Mouse (Mus musculus) megakaryocyte, embryonic 14.5 days (primary cell): ENCODE measurements around the gene Pigs. TPM values are rescaled to one million over a fixed set of nuclear protein-coding genes. Genes with fewer than 3 reads are reported as not detected.

Experiments
- H3K27me3 ChIP-seq: replicated peaks from 2 replicates; pipeline ENCODE3; 2012; ENCODE audit warnings: inconsistent platforms
- H3K36me3 ChIP-seq: replicated peaks from 2 replicates; pipeline ENCODE3; 2012; ENCODE audit warnings: low read length, inconsistent platforms, mixed read lengths
- H3K4me1 ChIP-seq: 2 replicates; pipeline ENCODE4 v1.6.1; 2012; ENCODE audit warnings: inconsistent platforms
- H3K4me3 ChIP-seq: replicated peaks from 2 replicates; pipeline ENCODE3; 2012; ENCODE audit warnings: moderate library complexity, mild to moderate bottlenecking, inconsistent platforms
- H3K9me3 ChIP-seq: 2 replicates; pipeline ENCODE4 v1.6.1; 2012; ENCODE audit warnings: inconsistent platforms
- FLI1 ChIP-seq: IDR thresholded peaks from 2 replicates; pipeline ENCODE4 v1.6.1; 2012; ENCODE audit warnings: low read length, inconsistent platforms, mixed read lengths
- GATA1 ChIP-seq: IDR thresholded peaks from 3 replicates; pipeline ENCODE4 v1.6.1; 2012; ENCODE audit warnings: mixed read lengths, low read length, inconsistent platforms, borderline replicate concordance
- polyA plus RNA-seq: library from polyadenylated mRNA; stranded (reverse); fragments of >175 nt; gene quantifications from 2 replicates; pipeline ENCODE4 v1.2.3, GENCODE M21; 2012; ENCODE audit warnings: low replicate concordance; ENCODE audit not compliant: insufficient read depth

The Pigs gene
- polyA plus RNA-seq, 1 experiment, result 73.7 TPM

DNA sequence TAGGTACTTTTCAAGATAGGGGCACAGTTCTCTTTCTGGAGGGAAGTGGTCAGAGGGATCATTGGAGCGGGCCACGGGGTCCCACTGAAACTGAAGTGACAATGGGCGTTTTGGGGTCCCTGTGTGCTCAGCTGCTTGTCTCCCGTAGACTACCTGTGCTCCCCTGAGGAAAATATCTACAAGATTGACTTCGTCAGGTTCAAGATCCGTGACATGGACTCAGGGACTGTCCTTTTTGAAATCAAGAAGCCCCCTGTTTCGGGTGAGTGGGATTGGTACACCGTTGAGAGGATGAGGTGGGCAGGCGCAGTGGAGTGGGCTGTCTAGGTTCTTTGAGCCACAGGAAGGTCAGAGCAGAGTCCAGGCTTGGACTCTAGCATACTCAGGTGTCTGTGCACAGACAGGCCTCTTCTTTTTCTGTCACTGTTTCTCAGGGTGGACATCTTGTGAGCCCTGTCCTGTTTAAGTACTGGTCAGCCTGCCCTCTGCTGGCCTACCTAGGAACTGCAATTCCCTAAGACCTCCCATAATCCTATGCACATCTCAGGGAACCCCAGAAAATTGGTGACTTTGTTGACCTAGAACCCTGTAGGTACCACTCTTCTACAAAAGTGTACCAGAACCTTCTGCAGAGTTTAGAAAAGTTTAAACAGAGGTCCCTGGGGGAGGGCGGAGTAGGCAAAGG lies 19.0 kb downstream of the Pigs start:
- Histone ChIP-seq H3K9me3 (no peaks in the 10 kb centered on the region), H3K36me3 (peaks cover 60% of the 10 kb centered on the region), H3K4me1 (peaks cover 76% of the 10 kb centered on the region), H3K4me3 (peak overlapping the region; percentile 98), H3K27me3 (no peaks in the 10 kb centered on the region)
- TF ChIP-seq GATA1, result no peak
- no peak for TF ChIP-seq FLI1

DNA sequence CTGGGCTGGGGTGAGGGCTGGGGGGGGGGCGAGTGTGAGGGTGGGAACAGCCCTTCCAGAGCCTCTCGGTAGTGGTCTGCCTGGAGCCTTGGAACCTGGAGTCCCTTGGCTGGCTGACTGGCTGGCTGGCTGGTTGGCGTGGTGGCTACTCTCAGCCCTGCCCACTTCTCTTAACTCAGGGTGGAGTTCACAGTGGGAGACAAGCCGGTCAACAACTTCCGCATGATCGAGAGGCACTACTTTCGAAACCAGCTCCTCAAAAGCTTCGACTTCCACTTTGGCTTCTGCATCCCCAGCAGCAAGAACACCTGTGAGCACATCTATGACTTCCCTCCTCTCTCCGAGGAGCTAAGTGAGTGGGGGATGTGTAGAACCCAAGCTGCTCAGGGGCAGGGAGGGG lies 19.7 kb downstream of the Pigs start:
- Histone ChIP-seq H3K27me3 (no peaks in the 10 kb centered on the region), H3K4me3 (no peak overlapping the region), H3K9me3 (no peaks in the 10 kb centered on the region), H3K4me1 (peaks cover 75% of the 10 kb centered on the region), H3K36me3 (peaks cover 58% of the 10 kb centered on the region)
- TF ChIP-seq GATA1 (no peak), FLI1 (no peak)

DNA sequence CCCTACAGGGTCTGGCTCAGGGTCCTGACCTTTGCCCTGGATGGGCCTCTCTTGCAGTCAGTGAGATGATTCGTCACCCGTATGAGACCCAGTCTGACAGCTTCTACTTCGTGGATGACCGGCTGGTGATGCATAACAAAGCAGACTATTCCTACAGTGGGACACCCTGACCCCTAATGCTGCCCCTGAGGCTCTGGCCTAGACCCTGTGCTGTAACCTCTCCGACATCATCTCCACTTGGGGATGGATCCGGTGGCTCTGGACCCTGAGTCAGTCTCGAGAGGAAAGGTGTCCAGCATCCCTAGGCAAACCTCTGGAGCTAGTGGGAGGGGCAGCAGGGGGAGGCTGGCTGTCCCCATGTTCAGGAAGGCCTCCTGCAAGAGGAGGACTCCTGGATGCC lies 20.3 kb downstream of the Pigs start:
- no peaks in the 10 kb centered on the region for H3K9me3 ChIP-seq
- peak overlapping the region; percentile 4 for H3K4me3 ChIP-seq
- H3K27me3 ChIP-seq, result no peaks in the 10 kb centered on the region
- H3K36me3 ChIP-seq, result peaks cover 58% of the 10 kb centered on the region
- H3K4me1 ChIP-seq, result peaks cover 78% of the 10 kb centered on the region
- TF ChIP-seq FLI1 (no peak), GATA1 (no peak)

DNA sequence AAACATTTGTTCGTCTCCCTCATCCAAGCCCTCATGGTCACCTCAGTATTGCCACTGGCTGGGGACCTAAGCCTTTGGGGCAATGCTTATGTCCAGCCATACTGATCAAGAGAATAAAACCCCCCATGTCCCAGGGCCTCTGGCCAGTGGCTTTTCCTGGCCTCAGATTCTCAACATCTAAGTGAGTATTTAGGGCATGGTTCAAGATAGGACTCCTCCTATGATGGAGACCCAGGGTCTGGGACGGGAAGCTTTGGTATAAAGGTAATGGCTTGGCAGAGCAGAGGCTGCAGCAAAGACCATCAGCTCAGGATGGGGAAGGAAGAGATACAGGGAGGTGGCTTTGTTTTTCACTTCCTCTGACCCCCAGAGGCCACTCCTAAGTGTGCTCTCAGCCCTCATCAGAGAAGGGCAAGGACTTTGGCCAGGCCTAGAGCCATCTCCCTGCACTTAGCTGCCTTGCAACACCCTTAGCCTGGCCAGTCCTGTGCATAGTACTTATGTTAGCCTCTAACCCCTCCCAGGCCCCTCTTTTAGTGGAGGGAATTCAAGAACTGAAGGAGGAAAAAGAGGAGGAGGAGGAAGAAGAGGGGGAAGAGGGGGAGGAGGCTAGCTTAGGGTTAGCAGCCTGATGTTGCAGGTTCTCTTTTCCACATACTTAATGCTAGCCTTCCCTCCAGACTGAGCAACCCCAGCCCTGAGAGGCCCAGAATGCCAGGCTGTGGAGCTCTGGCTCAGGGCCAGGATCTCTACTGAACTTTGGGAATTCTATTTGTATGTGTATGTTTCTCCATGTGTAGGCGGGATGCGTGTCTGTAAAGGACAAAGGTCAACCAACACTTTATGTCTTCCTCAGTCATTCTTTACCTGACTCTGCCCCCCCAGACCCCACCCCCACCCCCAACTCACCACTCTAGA lies 21.5 kb downstream of the Pigs start:
- Histone ChIP-seq H3K36me3 (peaks cover 55% of the 10 kb centered on the region), H3K4me1 (peaks cover 73% of the 10 kb centered on the region), H3K4me3 (no peak overlapping the region), H3K9me3 (no peaks in the 10 kb centered on the region), H3K27me3 (no peaks in the 10 kb centered on the region)
- TF ChIP-seq FLI1, result no peak
- TF ChIP-seq GATA1, result no peak

DNA sequence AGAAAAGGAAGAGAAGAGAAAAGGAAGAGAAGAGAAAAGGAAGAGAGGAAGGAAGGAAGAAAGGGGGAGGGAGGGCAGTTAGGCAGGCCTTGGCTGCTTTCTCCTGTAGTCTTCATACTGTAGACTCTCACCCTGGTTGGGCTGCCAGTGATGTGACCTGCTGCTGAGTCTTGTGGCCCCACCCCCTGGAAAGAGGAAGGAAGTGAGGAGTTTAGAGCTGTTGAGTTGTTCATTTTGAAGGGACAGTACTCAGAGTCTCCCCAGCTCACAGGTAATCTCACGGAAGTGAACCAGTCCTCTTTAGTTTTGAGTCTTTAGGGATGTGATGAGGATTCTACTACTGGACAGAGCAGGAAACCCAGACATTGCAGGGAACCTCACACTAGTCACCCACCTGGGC lies 24.9 kb downstream of the Pigs start:
- no peaks in the 10 kb centered on the region for H3K9me3 ChIP-seq
- H3K4me3 ChIP-seq, result no peak overlapping the region
- H3K27me3 ChIP-seq, result no peaks in the 10 kb centered on the region
- peaks cover 24% of the 10 kb centered on the region for H3K36me3 ChIP-seq
- H3K4me1 ChIP-seq, result peaks cover 50% of the 10 kb centered on the region
- TF ChIP-seq FLI1 (no peak), GATA1 (no peak)

DNA sequence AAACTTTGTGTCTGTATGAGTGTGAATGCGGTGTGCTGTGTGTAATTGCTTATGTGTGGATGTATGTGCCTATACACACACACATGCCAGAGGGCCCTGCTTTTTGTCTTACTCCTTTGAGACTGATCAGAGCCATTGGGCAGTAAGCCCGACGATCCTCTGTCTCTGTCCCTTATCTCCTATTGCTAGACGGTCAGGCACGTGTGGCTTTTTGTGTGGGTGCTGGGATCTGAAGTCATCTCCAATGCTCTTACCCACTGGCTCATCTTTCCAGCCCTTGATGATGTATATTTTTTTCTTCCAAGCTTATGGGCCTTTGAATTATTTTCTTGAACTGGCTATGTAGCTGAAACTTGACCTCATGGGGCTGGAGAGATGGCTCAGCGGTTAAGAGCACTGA lies 26.7 kb downstream of the Pigs start:
- Histone ChIP-seq H3K27me3 (no peaks in the 10 kb centered on the region), H3K4me1 (peaks cover 43% of the 10 kb centered on the region), H3K9me3 (no peaks in the 10 kb centered on the region), H3K36me3 (peaks cover 6% of the 10 kb centered on the region), H3K4me3 (no peak overlapping the region)
- TF ChIP-seq FLI1 (no peak), GATA1 (no peak)

DNA sequence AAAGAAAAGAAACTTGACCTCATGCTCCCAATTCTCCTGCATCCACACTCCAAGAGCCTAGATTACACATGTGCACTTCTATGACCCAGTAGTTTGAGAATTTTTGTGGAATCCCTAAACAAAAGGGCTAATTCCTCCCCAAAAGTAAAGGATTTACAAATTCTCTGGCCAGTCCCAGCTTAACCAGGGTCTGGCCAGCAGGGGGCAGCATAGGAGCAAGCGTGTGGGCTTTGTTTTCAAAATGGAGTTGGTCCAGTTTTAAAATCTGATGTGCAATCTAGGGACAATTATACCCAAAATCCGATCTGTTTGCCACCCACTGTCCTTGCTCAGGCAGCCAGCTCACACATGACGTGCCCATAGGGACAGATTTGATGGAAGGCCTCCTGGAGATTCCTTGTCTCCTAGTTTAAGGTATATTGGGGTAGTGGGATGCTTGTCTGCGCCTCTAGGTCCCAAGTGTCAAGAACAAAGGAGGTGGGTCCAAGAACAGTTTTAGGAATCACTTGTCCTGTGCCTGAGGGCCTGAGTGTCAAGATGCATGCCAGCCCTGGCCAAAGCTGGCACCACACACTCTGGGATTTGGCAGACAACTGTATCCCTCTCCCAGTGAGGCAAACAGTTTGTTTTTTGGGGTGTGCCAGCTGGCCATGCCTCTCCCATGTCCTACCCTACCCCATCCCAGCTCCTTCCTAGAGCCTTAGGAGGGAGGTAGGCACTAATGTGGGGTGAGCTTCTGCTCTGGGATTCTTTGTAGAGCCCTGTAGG lies 27.4 kb downstream of the Pigs start:
- peaks cover 43% of the 10 kb centered on the region for H3K4me1 ChIP-seq
- no peak for TF ChIP-seq GATA1
- TF ChIP-seq FLI1, result no peak

DNA sequence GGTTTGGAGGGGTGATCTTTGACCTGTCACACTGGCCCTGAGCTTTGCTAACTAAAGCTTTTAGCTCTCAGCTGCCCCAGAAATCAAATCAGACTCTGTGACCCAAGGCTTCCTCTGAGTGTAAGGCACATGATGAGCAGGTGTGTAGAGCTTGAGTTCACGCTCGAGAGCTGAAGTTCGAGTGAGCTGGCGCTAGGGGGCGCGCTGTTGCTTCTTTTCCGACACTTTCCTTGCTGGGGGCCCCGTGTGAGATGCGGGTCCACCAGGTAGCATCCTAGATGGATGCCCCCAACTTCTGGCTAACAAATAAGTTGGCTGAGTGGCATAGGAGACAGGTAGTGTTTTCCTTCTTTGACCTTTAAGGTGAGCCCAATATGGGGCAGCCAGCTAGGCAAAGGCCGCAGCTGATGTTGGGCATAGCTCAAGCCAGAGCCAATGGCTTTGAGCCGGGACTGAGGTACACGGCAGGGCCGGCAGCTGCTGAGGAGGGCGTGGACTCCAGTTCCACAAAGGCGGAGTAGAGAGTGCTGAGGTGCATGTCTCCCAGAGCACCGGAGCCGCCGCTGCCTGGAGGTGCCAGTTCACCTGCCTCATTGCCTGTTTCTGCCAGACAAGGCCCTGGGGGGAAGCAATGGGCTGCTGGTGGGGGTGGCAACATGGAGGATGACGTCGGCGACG lies 30.3 kb downstream of the Pigs start:
- no peak for TF ChIP-seq GATA1
- no peak for TF ChIP-seq FLI1
- peaks cover 17% of the 10 kb centered on the region for H3K27me3 ChIP-seq
- no peaks in the 10 kb centered on the region for H3K36me3 ChIP-seq
- no peaks in the 10 kb centered on the region for H3K9me3 ChIP-seq
- H3K4me3 ChIP-seq, result no peak overlapping the region
- peaks cover 40% of the 10 kb centered on the region for H3K4me1 ChIP-seq

More for the DNA sequence above, 27.4 kb downstream of the Pigs start:
- no peak overlapping the region for H3K4me3 ChIP-seq
- H3K9me3 ChIP-seq, result no peaks in the 10 kb centered on the region
- no peaks in the 10 kb centered on the region for H3K27me3 ChIP-seq
- H3K36me3 ChIP-seq, result no peaks in the 10 kb centered on the region

DNA sequence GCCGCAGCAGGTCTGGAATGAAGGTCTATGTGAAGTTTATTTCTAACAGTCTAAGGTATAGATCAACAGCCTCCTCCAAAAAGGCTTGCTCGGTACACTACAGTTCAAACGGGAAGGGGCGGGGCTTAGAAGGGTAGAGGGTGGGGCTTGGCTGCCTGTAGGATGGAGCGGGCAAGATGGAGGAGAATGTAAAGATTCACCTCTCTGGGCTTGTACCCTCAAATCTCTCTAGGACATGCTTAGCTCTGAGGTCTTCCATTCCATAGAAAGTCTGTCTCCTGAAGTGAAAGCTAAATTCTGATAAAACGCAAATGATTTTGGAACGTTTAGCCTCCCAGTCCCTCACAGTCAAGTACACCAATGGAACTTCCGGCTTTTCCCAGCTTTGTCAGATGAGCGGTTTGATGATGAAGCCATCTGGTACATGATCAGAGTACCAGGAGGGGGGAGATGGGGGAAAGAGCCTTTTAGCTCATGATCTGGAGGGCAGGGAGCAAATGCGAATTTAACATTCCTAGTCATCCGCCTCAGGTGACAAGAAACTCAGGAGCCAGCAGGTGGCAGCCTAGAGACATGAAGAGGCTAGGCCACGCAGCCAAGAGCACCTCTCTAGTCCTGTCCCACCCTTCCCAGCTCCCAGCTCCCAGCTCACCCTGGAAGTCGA lies 32.0 kb downstream of the Pigs start:
- TF ChIP-seq GATA1 (no peak), FLI1 (no peak)
- peaks cover 33% of the 10 kb centered on the region for H3K27me3 ChIP-seq
- H3K4me1 ChIP-seq, result peaks cover 35% of the 10 kb centered on the region
- H3K9me3 ChIP-seq, result no peaks in the 10 kb centered on the region
- H3K36me3 ChIP-seq, result no peaks in the 10 kb centered on the region
- H3K4me3 ChIP-seq, result peak overlapping the region; percentile 90
